Mouse (Mus musculus) C3H10T1/2 (cell line): ENCODE data around the gene Sry. TPM values are rescaled to one million over a fixed set of nuclear protein-coding genes. Genes with fewer than 3 reads are reported as not detected.

Experiments
- polyA plus RNA-seq, 2 experiments: library from polyadenylated mRNA; unstranded; fragments of >200 nt; fragmentation: generic; extraction: Trizol; gene quantifications; one replicate each; pipeline ENCODE4 v1.2.1; 2012; ENCODE audit warnings: missing spikeins in 2 of 2

Sry gene
- not detected for polyA plus RNA-seq

DNA sequence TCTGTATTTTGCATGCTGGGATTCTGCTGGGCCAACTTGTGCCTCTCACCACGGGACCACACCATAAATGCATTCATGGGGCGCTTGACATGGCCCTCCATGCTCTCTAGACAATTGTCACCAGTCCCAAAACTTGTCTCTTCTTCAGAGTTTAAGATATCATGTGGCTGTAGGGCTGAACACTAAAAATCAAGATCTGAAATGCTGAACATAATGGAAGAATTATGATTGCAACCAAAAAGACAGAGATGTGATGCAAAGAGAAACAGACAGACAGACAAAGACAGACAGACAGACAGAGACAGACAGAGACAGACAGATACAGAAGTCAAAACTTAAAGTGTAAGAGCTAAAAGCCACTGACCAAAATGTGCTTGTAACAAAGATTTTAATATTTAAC lies at the start of gene Sry:
Gene Sry (minus strand): TSS at position 101 of the 400 bp plus-strand sequence.

Other genes starting within 250 kb of the Sry start
- not detected for gene H2al2c, start 64.6 kb downstream of the Sry start, polyA plus RNA-seq
- gene H2al2b, start 57.0 kb upstream of the Sry start, polyA plus RNA-seq, result not detected
- gene Gm4064, start 132.5 kb upstream of the Sry start, polyA plus RNA-seq, result not detected
- not detected for gene Rbmy, start 167.0 kb upstream of the Sry start, polyA plus RNA-seq
- gene Gm10256, start 167.0 kb upstream of the Sry start, polyA plus RNA-seq, result not detected
- gene Gm10352, start 237.3 kb upstream of the Sry start, polyA plus RNA-seq, result not detected